16 mouse cellular contexts compared by ENCODE assay signal in the genomic region with DNA sequence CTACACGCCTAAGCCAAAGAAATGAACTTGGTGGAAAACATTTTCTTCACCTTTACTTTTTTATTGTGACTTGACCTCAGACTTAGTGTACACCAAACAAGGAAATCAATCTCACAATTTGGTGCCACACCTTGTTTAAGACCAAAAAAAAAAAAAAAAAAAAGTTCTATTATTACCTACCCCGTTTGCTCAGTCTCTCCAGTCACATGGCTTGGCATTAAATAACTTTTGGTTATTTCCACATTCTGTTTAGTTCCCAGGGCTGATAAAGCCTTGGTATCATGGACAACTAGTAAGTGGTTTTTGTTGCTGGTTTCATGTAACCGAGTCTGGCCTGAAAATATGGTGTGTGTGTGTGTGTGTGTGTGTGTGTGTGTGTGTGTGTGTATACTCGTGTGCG.
"Had no signal": no experiment of that assay in that cellular context is flagged by ENCODE, and none has a peak within 500 bp of the region (broad histone marks: within the 10 kb centered on the region; RNA-seq: fewer than 3 reads in every experiment).

No protein-coding gene starts in this region.

- H3K9me3 ChIP-seq: neural tube, embryonic 13.5 days; neural tube, embryonic 15.5 days; stomach, embryonic 15.5 days had no signal

- H3K4me3 ChIP-seq: neural tube, embryonic 12.5 days; neural tube, embryonic 13.5 days; neural tube, embryonic 15.5 days; stomach, embryonic 15.5 days had no signal

- H3K4me1 ChIP-seq: neural tube, embryonic 12.5 days; neural tube, embryonic 13.5 days; neural tube, embryonic 15.5 days had no signal

- H3K27me3 ChIP-seq: neural tube, embryonic 12.5 days; neural tube, embryonic 13.5 days; neural tube, embryonic 15.5 days; stomach, embryonic 15.5 days had no signal

- DNase-seq: retina, postnatal 1 day; right cerebral cortex, adult 18-20 months; right cerebral cortex, postnatal 14 days; right cerebral cortex, postnatal 25 days; right cerebral cortex, postnatal 4 days; spleen, adult 18-20 months; thymus, adult 18-20 months; thymus, adult 2 months; thymus, postnatal 14 days; thymus, postnatal 36 days; thymus, postnatal 4 days had no signal

- H3K4me2 ChIP-seq: neural tube, embryonic 12.5 days; neural tube, embryonic 13.5 days; neural tube, embryonic 15.5 days; stomach, embryonic 15.5 days had no signal

- H3K36me3 ChIP-seq: neural tube, embryonic 12.5 days; neural tube, embryonic 13.5 days; neural tube, embryonic 15.5 days; stomach, embryonic 15.5 days had no signal

- H3K27ac ChIP-seq: neural tube, embryonic 12.5 days; neural tube, embryonic 13.5 days; neural tube, embryonic 15.5 days; stomach, embryonic 15.5 days; stomach, postnatal 0 days had no signal

- H3K9ac ChIP-seq: neural tube, embryonic 12.5 days; neural tube, embryonic 13.5 days; neural tube, embryonic 15.5 days; stomach, embryonic 15.5 days had no signal
